Mouse (Mus musculus) testis, adult 2 months (tissue): ENCODE data around the gene Fam209. TPM values are rescaled to one million over a fixed set of nuclear protein-coding genes. Genes with fewer than 3 reads are reported as not detected.

Experiments used
- H3K27ac ChIP-seq: fragments of 200-500 bp; 2 replicates; pipeline ENCODE4 v1.5.1; 2012; ENCODE audit warnings: low read depth, low read length; ENCODE audit not compliant: control insufficient read depth, insufficient read depth
- H3K27me3 ChIP-seq: fragments of 200-500 bp; 2 replicates; pipeline ENCODE4 v1.6.1; 2012; ENCODE audit warnings: mild to moderate bottlenecking, low read length, moderate library complexity; ENCODE audit not compliant: control insufficient read depth, insufficient read depth
- H3K36me3 ChIP-seq: fragments of 200-500 bp; 2 replicates; pipeline ENCODE4 v1.6.1; 2012; ENCODE audit warnings: mild to moderate bottlenecking, low read length; ENCODE audit not compliant: control insufficient read depth, insufficient read depth
- H3K4me1 ChIP-seq: fragments of 200-500 bp; 2 replicates; pipeline ENCODE4 v1.6.1; 2012; ENCODE audit warnings: low read length; ENCODE audit not compliant: control insufficient read depth, insufficient read depth
- H3K4me3 ChIP-seq: fragments of 200-500 bp; 2 replicates; pipeline ENCODE4 v1.5.1; 2012; ENCODE audit warnings: low read depth, mild to moderate bottlenecking, low read length, moderate library complexity, mixed read lengths; ENCODE audit not compliant: control insufficient read depth
- CTCF ChIP-seq: fragments of 200-500 bp; IDR thresholded peaks from 2 replicates; pipeline ENCODE4 v1.5.1; 2012; ENCODE audit warnings: low read depth, mild to moderate bottlenecking, inconsistent platforms, low read length, moderate library complexity; ENCODE audit not compliant: control insufficient read depth, insufficient read depth, insufficient replicate concordance
- POLR2A ChIP-seq: fragments of 200-500 bp; IDR thresholded peaks from 2 replicates; pipeline ENCODE4 v1.6.1; 2012; ENCODE audit warnings: low read depth, mild to moderate bottlenecking, inconsistent platforms, low read length, moderate library complexity; ENCODE audit not compliant: control insufficient read depth
- polyA plus RNA-seq: library from polyadenylated mRNA; depleted of rRNA; stranded (reverse); fragments of >200 nt; gene quantifications from 2 replicates; pipeline ENCODE4 v1.2.3, GENCODE M21; 2012; rRNA removed

Gene Fam209
- polyA plus RNA-seq, 1 experiment: 416 TPM

DNA sequence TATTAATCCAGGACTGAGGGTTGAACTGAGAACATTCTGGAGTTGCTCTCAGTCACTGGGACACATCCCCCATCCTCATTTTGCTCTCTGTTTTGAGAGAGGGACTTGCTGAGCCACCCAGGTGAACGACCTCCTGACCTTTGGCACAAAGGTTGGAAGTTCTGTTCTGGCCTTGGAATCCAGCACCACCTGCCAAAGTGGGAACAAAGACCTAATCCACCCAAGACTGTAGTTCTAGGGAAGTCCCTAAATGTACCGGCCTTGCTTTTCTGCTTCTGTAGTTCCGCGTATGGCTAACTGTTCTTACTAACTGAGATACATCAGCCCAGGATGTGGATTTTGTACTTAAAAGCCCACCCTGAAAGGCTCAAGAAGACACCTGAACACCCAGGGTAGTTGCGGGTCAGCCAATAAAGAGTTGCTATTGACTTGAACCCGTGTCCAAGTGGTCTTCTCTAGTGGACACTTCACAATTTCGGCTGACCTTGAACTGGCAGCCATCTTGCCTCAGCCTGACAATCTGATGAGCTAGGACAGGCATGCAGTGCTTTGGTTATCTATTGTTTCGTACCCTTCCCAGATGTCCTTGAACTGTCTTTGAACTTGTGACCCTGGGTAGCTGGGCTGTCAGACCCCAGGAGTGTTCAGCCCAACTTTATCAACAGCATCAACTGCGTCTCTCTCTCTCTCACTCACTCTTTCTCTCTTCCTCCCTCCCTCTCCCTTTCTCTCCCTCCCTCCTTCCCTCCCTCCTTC, 48.5 kb downstream of the Fam209 start:
- Histone ChIP-seq H3K36me3 (no peaks in the 10 kb centered on the region), H3K4me3 (no peak overlapping the region), H3K4me1 (peaks cover 3% of the 10 kb centered on the region), H3K27ac (no peak overlapping the region), H3K27me3 (no peaks in the 10 kb centered on the region)
- no peak for TF ChIP-seq POLR2A
- no peak for TF ChIP-seq CTCF

DNA sequence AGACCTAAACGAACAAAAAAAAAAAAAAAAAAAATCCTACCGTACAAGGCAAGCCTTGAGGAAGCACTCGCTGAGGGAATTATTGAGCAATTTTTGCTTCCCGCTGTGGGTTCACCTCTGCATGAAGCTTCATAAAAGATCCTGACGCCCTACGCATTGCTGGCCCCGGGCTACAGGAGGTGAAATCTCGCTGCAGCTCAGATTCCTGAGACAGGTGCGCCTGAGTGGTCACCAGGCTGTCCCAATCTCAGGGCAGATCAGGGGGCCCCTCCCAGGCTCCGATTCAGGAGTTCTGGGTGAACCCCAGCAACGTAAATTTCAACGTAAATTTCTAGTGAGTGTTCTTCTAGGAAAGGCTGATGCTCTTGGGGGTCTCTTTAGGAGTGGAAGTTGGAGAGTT, 50.2 kb downstream of the Fam209 start:
- H3K27ac ChIP-seq: no peak overlapping the region
- TF ChIP-seq CTCF (no peak), POLR2A (no peak)
- H3K27me3 ChIP-seq: no peaks in the 10 kb centered on the region
- peaks cover 3% of the 10 kb centered on the region for H3K4me1 ChIP-seq
- H3K36me3 ChIP-seq: no peaks in the 10 kb centered on the region
- no peak overlapping the region for H3K4me3 ChIP-seq

Other genes starting within 250 kb of the Fam209 start
- not detected in 2 replicates for gene Mc3r, start 224.0 kb upstream of the Fam209 start, polyA plus RNA-seq
- gene Fam210b, start 127.0 kb upstream of the Fam209 start, polyA plus RNA-seq: 6.8 and 7.9 TPM in 2 replicates
- gene Aurka, start 102.0 kb upstream of the Fam209 start, polyA plus RNA-seq: 74.5 and 87.6 TPM in 2 replicates
- 158 and 175 TPM in 2 replicates for gene Cstf1, start 101.8 kb upstream of the Fam209 start, polyA plus RNA-seq
- gene Cass4, start 78.7 kb upstream of the Fam209 start, polyA plus RNA-seq: 0.26 and 0.31 TPM in 2 replicates
- gene Rtf2, start 32.0 kb upstream of the Fam209 start, polyA plus RNA-seq: 21.9 and 22.3 TPM in 2 replicates
- gene Gcnt7, start 13.9 kb upstream of the Fam209 start, polyA plus RNA-seq: 0.07 and 0.11 TPM in 2 replicates
- 0.11 and 0.23 TPM in 2 replicates for gene Tfap2c, start 77.1 kb downstream of the Fam209 start, polyA plus RNA-seq